Mouse (Mus musculus) gastrocnemius, postnatal 25 days (tissue): ENCODE results near the gene Olfr1221. TPM values are rescaled to one million over a fixed set of nuclear protein-coding genes. Genes with fewer than 3 reads are reported as not detected.
"Not testable (repeated sequence)": the region's sequence is repeated elsewhere in the genome, so short reads cannot be mapped to it uniquely, and the experiment has no call there.

Experiments used
- DNase-seq: peaks from one replicate; pipeline ENCODE4 v3.0.0; 2022
- long read RNA-seq, 2 experiments: library from polyadenylated mRNA; stranded (forward); transcript quantifications; one replicate each; pipeline ENCODE4 v2.0.0; 2021
- total RNA-seq, 2 experiments: library from RNA; stranded (reverse); gene quantifications; 1 replicate in 1 of 2; 2 replicates in 1 of 2; pipeline ENCODE4 v1.2.3; 2021

Gene Olfr1221
- not detected for total RNA-seq
- long read RNA-seq, experiment 1, result 0 reads
- long read RNA-seq, experiment 2, result 0 reads

GRCm38 (mm10) chr2:89117183-89117582 lies at the start of gene Olfr1221:
TSS of gene Olfr1221 (minus strand) at chr2:89117283.
- no peak for DNase-seq

DNA sequence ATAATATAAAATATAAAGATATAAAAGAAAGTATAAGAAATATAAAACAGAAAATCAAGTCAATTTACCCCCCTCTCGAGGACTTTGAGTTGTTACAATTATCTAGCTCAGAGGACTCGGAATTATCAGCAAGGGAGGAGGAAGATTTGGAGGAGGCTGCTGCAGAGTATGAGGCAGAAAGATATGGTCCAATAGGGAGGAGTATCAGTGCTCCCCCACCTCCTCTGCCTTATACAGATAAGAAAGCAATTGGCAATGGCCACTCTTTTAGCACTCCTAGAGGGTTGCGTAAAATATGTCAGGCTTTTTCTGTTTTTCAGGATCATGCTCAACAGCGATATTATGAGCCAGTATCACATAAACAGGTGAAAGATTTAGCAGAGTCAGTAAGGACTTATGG lies 47.6 kb upstream of the Olfr1221 start:
- DNase-seq, result not testable (repeated sequence)

GRCm38 (mm10) chr2:89163991-89164390 lies 46.9 kb upstream of the Olfr1221 start, which contains the start of gene Olfr1224-ps1:
TSS of gene Olfr1224-ps1 (minus strand) at chr2:89164091.
- not testable (repeated sequence) for DNase-seq

DNA sequence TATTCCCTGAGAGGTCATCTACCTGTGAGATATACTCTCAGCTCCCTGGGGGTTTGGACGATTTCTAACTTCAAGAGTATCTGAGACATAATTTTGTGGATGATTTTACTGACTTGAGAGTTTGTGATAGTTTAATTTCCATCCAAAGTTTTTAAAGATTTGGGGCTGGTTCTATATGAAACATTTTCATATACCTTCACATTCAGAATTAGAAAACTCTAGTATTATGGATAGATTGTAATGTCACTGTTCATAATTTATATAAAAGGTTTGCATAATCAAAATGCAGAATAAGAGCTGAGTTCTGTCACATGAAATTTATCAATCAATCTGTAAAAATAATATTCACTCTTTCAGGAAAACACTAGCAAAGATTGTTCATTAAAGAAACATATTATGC lies 34.4 kb upstream of the Olfr1221 start, which contains the start of gene Olfr1223:
Gene Olfr1223, minus strand, starts transcription at position 101 of the 400 bp plus-strand sequence.
- DNase-seq, result no peak

DNA sequence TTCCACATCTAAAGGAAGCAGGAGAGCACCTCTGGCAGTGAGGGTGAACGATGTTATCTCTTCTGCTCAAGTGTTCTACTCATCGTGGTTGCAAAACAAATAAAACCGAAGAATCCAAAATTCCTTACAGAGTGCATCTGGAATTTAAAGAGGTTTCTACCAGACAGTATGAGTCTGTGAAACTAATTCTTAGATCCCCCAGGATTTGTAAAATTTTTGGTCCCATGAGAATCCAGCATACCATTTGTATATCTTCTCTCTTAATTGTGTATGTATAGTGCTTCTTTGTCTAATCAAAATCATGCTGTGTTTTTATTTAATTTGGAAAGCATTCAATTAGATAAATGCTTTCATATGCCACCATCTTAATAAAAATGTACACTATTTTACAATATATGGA lies 15.9 kb upstream of the Olfr1221 start, which contains the start of gene Olfr1222:
Gene Olfr1222, minus strand, starts transcription at position 101 of the 400 bp plus-strand sequence.
- DNase-seq, result no peak

DNA sequence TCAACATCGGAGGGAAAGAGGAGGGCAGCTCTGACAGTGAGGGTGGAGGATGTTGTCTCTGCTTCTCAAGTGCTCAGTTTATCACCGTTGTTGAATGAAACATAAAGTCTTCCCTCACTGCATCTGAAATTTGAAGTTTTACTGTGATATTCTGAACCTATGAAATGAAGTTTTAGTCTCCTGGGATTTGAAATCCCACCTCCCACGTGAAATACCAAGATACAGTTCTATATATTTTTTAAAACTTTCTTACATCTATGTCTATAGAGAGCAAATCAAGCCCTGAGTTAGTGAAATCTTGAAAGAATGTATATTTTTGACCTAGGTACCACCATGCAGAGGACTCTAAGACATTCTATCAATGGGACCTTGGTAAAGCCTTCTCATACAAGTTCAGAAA lies 10.3 kb downstream of the Olfr1221 start, which contains the start of gene Olfr1220:
Gene Olfr1220, minus strand, starts transcription at position 101 of the 400 bp plus-strand sequence.
- no peak for DNase-seq

- no peak for DNase-seq
Observed at GRCm38 (mm10) chr2:89105651-89106050, 11.4 kb downstream of the Olfr1221 start.

GRCm38 (mm10) chr2:89093848-89094247 lies 23.2 kb downstream of the Olfr1221 start:
- no peak for DNase-seq

- no peak for DNase-seq
Observed at GRCm38 (mm10) chr2:89083413-89083812, 33.7 kb downstream of the Olfr1221 start, which contains the start of gene Olfr1219. TSS of gene Olfr1219 (minus strand) at chr2:89083513.

- no peak for DNase-seq
Observed at GRCm38 (mm10) chr2:89081487-89081886, 35.6 kb downstream of the Olfr1221 start.

DNA sequence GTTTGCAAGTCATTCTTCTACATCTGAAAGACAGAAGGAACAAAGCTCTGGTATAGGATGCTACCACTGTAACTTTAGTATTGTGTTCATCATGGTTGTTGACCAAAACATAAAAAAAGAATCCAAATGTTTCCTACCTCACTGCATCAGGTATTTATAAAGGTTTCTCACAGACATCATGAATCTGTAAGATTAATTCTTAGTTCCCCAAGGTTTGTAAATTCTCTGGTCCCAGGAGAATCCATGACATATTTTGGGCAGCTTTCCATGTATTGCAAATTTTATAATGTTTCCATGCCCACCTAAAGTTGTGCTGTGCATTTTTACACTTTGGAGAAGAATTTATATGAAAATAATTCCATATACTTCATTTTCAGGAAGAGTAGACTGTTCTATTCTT lies 56.0 kb downstream of the Olfr1221 start, which contains the start of gene Olfr1218:
Gene Olfr1218, minus strand, starts transcription at position 101 of the 400 bp plus-strand sequence.
- no peak for DNase-seq

Other genes with a start within 250 kb of the Olfr1221 start
- gene Olfr1208, start 215.0 kb downstream of the Olfr1221 start, total RNA-seq, result not detected
- not detected for gene Olfr1209, start 202.1 kb downstream of the Olfr1221 start, total RNA-seq
- gene Olfr1211, start 179.2 kb downstream of the Olfr1221 start, total RNA-seq, result not detected
- not detected for gene Olfr1212, start 163.3 kb downstream of the Olfr1221 start, total RNA-seq
- gene Gm13762, start 137.0 kb downstream of the Olfr1221 start, total RNA-seq, result not detected
- gene Olfr1214, start 124.6 kb downstream of the Olfr1221 start, total RNA-seq, result not detected
- not detected for gene Olfr1215, start 110.3 kb downstream of the Olfr1221 start, total RNA-seq
- gene Olfr1216, start 98.9 kb downstream of the Olfr1221 start, total RNA-seq, result not detected
- gene Olfr1217, start 85.2 kb downstream of the Olfr1221 start, total RNA-seq, result not detected
- not detected for gene Olfr1218, start 56.1 kb downstream of the Olfr1221 start, total RNA-seq
- gene Olfr1219, start 33.8 kb downstream of the Olfr1221 start, total RNA-seq, result not detected
- not detected for gene Olfr1220, start 10.4 kb downstream of the Olfr1221 start, total RNA-seq
- gene Olfr1222, start 15.8 kb upstream of the Olfr1221 start, total RNA-seq, result not detected
- gene Olfr1223, start 34.3 kb upstream of the Olfr1221 start, total RNA-seq, result not detected
- not detected for gene Olfr1224-ps1, start 46.8 kb upstream of the Olfr1221 start, total RNA-seq
- not detected for gene Olfr1225, start 57.4 kb upstream of the Olfr1221 start, total RNA-seq
- not detected for gene Olfr1226, start 82.8 kb upstream of the Olfr1221 start, total RNA-seq
- gene Olfr1228, start 136.8 kb upstream of the Olfr1221 start, total RNA-seq, result not detected
- not detected for gene Olfr1229, start 170.7 kb upstream of the Olfr1221 start, total RNA-seq
- not detected for gene Olfr1230, start 180.0 kb upstream of the Olfr1221 start, total RNA-seq
- gene Olfr1231, start 189.8 kb upstream of the Olfr1221 start, total RNA-seq, result not detected
- gene Olfr1232, start 212.4 kb upstream of the Olfr1221 start, total RNA-seq, result not detected
- gene Olfr1233, start 225.1 kb upstream of the Olfr1221 start, total RNA-seq, result not detected
- not detected for gene Olfr1234, start 247.6 kb upstream of the Olfr1221 start, total RNA-seq